Comparison of ENCODE assay signal across 8 mouse cellular contexts in genomic region chr4:144999572-144999880, GRCm38 (mm10).
DNase-seq lines count a peak whose midpoint lies in the region; ATAC-seq lines count a peak whose summit lies in the region.

No protein-coding gene starts in this region.

- H3K27ac ChIP-seq in lung, embryonic 16.5 days (ENCODE audit: low read length): peak overlapping the region; percentile 92
- H3K27ac ChIP-seq in forebrain, embryonic 13.5 days: no peak overlapping the region
- peak overlapping the region; percentile 78 for H3K27ac ChIP-seq in limb, embryonic 10.5 days
- H3K27ac ChIP-seq in stomach, embryonic 15.5 days: peak overlapping the region; percentile 92

- peaks cover 53% of the 10 kb centered on the region for H3K4me1 ChIP-seq in lung, embryonic 16.5 days (replicated peaks; ENCODE audit: control insufficient read depth, insufficient read depth, low read length)
- peaks cover 15% of the 10 kb centered on the region for H3K4me1 ChIP-seq in forebrain, embryonic 13.5 days
- peaks cover 34% of the 10 kb centered on the region for H3K4me1 ChIP-seq in limb, embryonic 10.5 days
- peaks cover 44% of the 10 kb centered on the region for H3K4me1 ChIP-seq in stomach, embryonic 15.5 days

- H3K4me3 ChIP-seq in lung, embryonic 16.5 days (ENCODE audit: low read length): no peak overlapping the region
- H3K4me3 ChIP-seq in forebrain, embryonic 13.5 days: no peak overlapping the region
- H3K4me3 ChIP-seq in limb, embryonic 10.5 days: no peak overlapping the region
- no peak overlapping the region for H3K4me3 ChIP-seq in stomach, embryonic 15.5 days (replicated peaks)

- no peak for DNase-seq in lung, postnatal 25 days (ENCODE audit: low spot score)
- peak; percentile 50 for DNase-seq in limb, embryonic 10.5 days (ENCODE audit: low spot score)
- no peak for DNase-seq in cerebellum, postnatal 4 days (ENCODE audit: low spot score in 2 of 2)
- no peak for DNase-seq in right cerebral cortex, adult 18-20 months
- no peak for DNase-seq in left cerebral cortex, postnatal 10 days (ENCODE audit: extremely low spot score in 1 of 2, low spot score in 2 of 2)

- no peaks in the 10 kb centered on the region for H3K27me3 ChIP-seq in lung, embryonic 16.5 days (ENCODE audit: control insufficient read depth, insufficient read depth, low read depth, low read length)
- H3K27me3 ChIP-seq in forebrain, embryonic 13.5 days: no peaks in the 10 kb centered on the region
- no peaks in the 10 kb centered on the region for H3K27me3 ChIP-seq in limb, embryonic 10.5 days (ENCODE audit: low read depth, poor library complexity, severe bottlenecking)
- no peaks in the 10 kb centered on the region for H3K27me3 ChIP-seq in stomach, embryonic 15.5 days (replicated peaks)

- intact Hi-C loops in left cerebral cortex, postnatal 10 days (cut with DNase I): no loop called here

- peak overlapping the region; percentile 29; the same call in 1 of the 2 replicates for H3K9ac ChIP-seq in lung, embryonic 16.5 days (ENCODE audit: low read length)
- H3K9ac ChIP-seq in forebrain, embryonic 13.5 days: no peak overlapping the region
- H3K9ac ChIP-seq in stomach, embryonic 15.5 days: no peak overlapping the region

- peak; percentile 39 for ATAC-seq in lung, embryonic 16.5 days (ENCODE audit: low read depth)
- peak; percentile 19; the same call in 1 of the 2 replicates for ATAC-seq in forebrain, embryonic 13.5 days
- ATAC-seq in stomach, embryonic 15.5 days (ENCODE audit: insufficient read depth, low FRiP score, low read depth): peak; percentile 14; the same call in 1 of the 2 replicates

- H3K9me3 ChIP-seq in lung, embryonic 16.5 days (ENCODE audit: control insufficient read depth, low read length): no peaks in the 10 kb centered on the region
- H3K9me3 ChIP-seq in forebrain, embryonic 13.5 days (replicated peaks): no peaks in the 10 kb centered on the region
- H3K9me3 ChIP-seq in limb, embryonic 10.5 days (replicated peaks): no peaks in the 10 kb centered on the region
- no peaks in the 10 kb centered on the region for H3K9me3 ChIP-seq in stomach, embryonic 15.5 days

- H3K4me2 ChIP-seq in lung, embryonic 16.5 days (ENCODE audit: low read depth, low read length): peak overlapping the region; percentile 21; the same call in 1 of the 2 replicates
- H3K4me2 ChIP-seq in forebrain, embryonic 13.5 days: no peak overlapping the region
- H3K4me2 ChIP-seq in stomach, embryonic 15.5 days: peak overlapping the region; percentile 14; the same call in 1 of the 2 replicates

- H3K36me3 ChIP-seq in lung, embryonic 16.5 days (ENCODE audit: control insufficient read depth, insufficient read depth, low read length): no peaks in the 10 kb centered on the region
- no peaks in the 10 kb centered on the region; the same call in 1 of the 2 replicates for H3K36me3 ChIP-seq in forebrain, embryonic 13.5 days (ENCODE audit: poor library complexity, severe bottlenecking)
- peaks cover 4% of the 10 kb centered on the region; the same call in 1 of the 2 replicates for H3K36me3 ChIP-seq in limb, embryonic 10.5 days
- H3K36me3 ChIP-seq in stomach, embryonic 15.5 days: no peaks in the 10 kb centered on the region

- WGBS in lung, embryonic 16.5 days: 7% methylated on average over 6 of the region's 6 CpGs
- 47% methylated on average over 6 of the region's 6 CpGs for WGBS in forebrain, embryonic 13.5 days
- WGBS in limb, embryonic 10.5 days: 54% methylated on average over 6 of the region's 6 CpGs
- 6% methylated on average over 6 of the region's 6 CpGs for WGBS in stomach, embryonic 15.5 days
